Mouse (Mus musculus) adrenal gland, adult 18-20 months (tissue): ENCODE results near the gene Prkci. TPM values are rescaled to one million over a fixed set of nuclear protein-coding genes. Genes with fewer than 3 reads are reported as not detected.

ENCODE experiments used
- DNase-seq, 2 experiments: peaks; one replicate each; pipeline ENCODE4 v3.0.0; 2021 to 2022; ENCODE audit warnings: low spot score in 2 of 2
- total RNA-seq, 2 experiments: library from RNA; stranded (reverse); gene quantifications; 1 replicate in 1 of 2; 2 replicates in 1 of 2; pipeline ENCODE4 v1.2.3; 2021

Prkci gene
- total RNA-seq, 2 experiments from 2014 or later = 42.8 TPM

- no peak for DNase-seq
These were observed 2.4 kb upstream of the Prkci start for GRCm38 (mm10) chr3:30993066-30993573.

DNA sequence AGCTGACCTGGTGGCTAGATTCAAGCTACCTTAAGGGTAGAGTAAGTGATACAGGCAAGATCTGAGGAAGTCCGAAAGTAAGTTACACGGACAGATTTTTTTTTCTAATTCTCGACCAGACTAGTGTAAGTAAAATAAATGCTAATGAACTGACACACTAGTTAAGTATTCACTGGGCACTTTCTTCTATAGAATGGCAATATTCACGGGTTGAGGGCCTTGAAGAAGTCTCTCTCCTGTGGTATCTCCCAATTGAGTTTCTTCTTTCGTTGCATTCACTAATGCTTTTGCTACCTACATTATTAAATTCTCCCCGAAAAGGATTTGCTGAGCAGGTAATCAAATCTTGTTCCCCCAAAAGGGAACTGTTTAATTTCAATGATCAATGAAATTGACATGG, 688 bp upstream of the Prkci start:
- DNase-seq = no peak

GRCm38 (mm10) chr3:30995899-30996687, 546 bp downstream of the Prkci start:
- no peak for DNase-seq

DNA sequence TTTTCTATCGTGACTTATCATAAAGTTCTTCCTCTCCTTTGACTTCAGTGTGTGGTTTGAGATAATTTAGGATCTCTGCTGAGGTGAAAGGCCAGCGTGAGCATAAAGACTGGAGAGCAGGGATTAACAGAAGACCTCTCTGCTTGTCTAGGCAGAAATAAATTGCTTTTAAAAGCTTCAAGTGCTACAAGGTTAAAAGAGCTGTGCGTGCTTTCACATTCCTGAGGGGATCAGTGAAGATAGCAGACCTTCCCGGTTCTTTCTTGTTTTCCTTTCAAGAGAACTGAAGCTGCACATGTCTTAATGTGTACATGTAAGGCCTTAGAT, 1.1 kb downstream of the Prkci start:
- DNase-seq = no peak

DNA sequence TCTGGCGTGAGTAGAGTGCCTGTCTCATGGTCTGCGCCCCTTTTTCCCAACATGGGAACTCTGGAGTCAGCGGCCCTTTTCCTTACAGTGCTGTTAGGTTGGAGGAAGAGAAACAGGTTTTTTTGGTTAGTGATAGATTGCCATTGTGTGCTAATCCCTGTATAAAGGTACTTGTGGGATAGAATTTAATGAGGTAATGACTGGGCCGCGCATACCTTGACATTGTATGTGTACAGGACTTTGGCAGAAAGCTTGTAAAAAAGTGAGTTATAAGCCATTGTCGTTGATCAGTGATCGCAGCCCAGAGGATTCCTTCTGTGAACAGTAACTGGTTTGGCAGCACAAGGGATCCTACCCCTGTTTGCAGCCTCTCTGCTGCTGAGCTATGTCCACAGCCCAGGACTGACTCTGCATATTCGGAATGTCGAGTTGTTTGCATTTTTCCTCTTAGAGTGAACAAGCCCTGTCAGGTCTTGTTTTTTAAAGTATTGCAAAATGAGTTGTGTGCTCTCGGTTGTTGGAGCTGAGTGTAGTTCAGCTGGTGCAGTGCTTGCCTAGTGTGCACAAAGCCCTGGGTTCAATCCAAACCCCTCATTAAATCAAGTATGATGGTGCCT, 4.0 kb downstream of the Prkci start:
- DNase-seq = no peak

- DNase-seq = no peak
These were observed 4.5 kb downstream of the Prkci start for GRCm38 (mm10) chr3:31000018-31000407.

DNA sequence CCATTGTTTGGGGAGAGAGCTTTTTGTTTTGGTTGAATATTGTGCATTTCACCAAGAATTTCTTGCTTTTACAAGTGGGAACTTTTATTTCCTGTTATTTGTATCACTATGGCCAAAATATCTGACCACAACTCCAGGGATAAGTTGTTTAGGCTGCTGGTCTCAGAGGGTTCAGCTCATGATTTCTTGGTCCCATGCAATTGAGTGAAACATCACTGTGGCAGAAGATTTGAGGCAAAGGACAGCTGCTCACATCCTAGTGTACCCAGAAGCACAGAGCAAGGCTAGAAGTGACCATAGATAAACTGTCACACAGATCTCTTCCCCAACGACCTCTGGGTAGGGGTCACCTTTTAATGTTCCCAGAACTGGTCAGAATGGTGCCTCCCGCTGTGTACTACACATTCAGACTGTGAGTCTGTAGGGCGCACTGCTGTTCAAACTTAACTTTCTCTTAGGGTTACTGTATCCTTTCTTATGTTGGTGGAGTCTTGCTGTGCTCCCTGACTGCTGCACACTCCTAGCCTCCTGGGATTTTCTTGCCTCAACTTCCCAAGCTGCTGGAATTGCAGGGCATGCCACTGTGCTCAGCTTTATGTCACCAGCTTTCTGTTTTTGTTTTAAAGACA, 5.6 kb downstream of the Prkci start:
- no peak for DNase-seq

DNA sequence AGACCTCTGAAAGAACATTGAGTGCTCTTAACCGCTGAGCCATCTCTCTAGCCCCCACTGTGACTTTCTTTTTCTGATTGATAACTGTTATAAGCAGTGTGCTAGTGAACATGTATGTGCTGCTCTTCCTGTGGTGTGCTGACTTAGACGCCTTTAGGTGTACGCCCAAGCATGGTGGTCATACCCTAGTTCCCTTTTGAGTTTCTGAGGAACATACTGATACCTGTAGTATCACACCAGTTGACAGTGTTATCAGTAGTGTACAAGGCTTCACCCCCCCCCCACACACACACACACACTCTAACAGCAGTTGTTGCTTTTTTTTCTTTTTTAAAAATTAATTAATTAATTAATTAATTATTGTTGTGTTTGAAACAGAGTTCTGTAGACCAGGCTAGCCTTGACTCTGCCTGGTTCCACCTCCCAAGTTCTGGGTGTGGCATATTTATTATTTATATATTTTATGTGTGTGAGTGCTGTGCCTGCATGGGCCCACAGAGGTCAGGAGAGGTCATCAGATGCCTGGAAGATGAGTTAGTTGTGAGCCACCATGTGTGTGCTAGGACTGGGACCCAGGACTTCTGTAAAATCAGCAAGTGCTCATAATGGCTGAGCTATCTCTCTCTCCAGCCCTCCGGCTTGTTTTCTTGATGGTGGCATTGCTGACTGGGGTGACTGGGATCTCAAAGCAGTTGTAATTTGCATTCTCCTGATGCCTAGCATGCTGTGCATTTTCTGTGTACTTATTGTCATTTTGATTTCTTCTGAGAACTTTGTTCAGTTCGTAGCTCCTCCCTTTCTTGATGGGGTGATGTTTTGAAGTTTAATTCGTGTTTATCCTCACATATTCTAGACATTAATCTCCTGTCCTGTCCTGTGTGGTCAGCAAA, 9.0 kb downstream of the Prkci start:
- no peak for DNase-seq

GRCm38 (mm10) chr3:31014374-31014773, 18.8 kb downstream of the Prkci start:
- no peak for DNase-seq

DNA sequence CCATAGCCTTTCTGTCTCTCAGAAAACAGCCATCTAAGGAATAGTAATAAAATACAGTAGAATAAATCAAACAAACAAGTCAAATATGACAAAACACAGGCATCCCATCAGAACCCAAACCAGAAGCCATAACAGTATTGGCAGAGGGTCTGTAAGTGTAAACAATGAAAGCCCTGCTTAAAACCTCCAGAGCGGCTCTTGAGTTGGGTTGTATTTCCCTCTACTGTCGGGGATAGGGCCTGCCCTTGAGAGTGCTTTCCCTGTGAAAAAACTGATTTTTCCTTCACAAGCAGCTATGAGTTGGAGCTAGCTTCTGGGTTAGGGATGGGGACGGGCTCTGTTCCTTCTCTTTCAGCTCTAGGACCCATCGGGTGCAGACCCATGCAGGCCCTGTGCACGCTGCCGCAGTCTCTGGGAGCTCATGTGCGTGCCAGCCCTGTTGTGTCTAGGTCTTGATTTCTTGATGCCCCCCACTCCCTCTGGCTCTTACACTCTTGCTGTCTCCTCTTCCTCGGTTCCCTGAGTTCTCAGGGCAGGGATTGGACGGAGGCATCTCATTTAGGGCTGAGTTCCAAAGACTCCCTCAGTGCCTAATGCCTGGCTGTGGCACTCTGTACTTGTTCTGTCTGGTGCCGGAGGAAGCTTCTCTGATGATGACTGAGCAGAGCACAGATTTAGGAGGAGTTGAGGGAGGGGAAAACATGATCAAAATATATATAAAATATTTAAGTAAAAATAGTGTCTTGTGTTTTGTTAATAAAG, 20.3 kb downstream of the Prkci start:
- no peak for DNase-seq

GRCm38 (mm10) chr3:31016594-31017196, 21.1 kb downstream of the Prkci start:
- DNase-seq = no peak

- DNase-seq = no peak
These were observed 22.1 kb downstream of the Prkci start for GRCm38 (mm10) chr3:31017652-31018051.

DNA sequence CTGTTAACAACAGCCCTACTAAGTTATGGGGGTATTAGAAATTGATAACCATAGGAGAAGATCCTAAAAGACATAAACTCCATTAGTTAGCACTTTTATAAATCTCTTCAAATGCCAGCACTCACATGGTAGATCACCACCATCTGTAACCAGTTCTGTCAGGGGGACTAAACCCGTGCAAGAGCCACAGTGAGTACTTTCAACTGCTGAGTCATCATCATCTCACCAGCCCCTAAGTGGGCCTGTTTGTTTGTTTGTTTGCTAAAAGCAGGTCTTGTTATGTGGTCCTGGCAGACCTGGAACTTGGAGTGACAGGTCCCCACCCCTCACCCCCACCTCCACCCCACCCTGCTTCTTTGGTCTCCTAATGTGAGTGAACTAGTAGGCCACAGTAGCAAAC, 23.7 kb downstream of the Prkci start:
- DNase-seq = no peak

GRCm38 (mm10) chr3:31019793-31020447, 24.4 kb downstream of the Prkci start:
- no peak for DNase-seq

DNA sequence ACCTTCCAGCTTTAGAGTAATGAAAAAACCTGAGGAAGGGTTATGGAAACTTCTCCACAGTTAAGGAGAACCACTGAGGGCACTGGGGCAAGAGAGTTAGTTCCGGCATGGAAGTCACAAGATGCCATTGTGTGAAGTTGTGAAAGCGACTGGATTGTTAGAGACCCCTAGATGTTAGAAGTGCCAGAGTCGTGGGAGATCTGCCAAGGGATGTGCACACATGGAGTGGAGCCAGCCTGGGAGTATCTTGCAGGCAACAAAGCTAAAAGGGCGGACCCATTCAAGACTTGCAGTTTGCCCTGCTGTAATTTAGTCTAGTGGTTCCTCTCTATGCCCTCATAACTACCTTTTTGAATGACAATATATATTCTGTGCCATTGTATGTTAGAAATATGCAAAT, 25.1 kb downstream of the Prkci start:
- no peak for DNase-seq

GRCm38 (mm10) chr3:31022895-31023436, 27.4 kb downstream of the Prkci start:
- DNase-seq = no peak

GRCm38 (mm10) chr3:31027718-31028117, 32.2 kb downstream of the Prkci start:
- no peak for DNase-seq

- no peak for DNase-seq
These were observed 36.1 kb downstream of the Prkci start for GRCm38 (mm10) chr3:31031621-31032020.

- no peak for DNase-seq
These were observed 38.1 kb downstream of the Prkci start for GRCm38 (mm10) chr3:31033644-31034043.
